Mouse (Mus musculus) MEL (cell line): ENCODE data around the gene Ppfia1. TPM values are rescaled to one million over a fixed set of nuclear protein-coding genes. Genes with fewer than 3 reads are reported as not detected.

ENCODE experiments used
- DNase-seq: peaks from one replicate; pipeline ENCODE4 v3.0.0; 2011; ENCODE audit warnings: low read depth, low spot score
- H3K27ac ChIP-seq: 2 replicates; pipeline ENCODE4 v1.5.1; 2012; ENCODE audit warnings: low read depth, mild to moderate bottlenecking, control low read depth, low read length, moderate library complexity; ENCODE audit not compliant: control insufficient read depth
- H3K27me3 ChIP-seq, 2 experiments: fragments of 150-350 bp in 1 of 2; sonication (generic) in 1 of 2; 2 replicates each; pipeline ENCODE4 v1.6.1; 2012; ENCODE audit warnings: low read length in 2 of 2, mild to moderate bottlenecking in 2 of 2, improper control_type of control experiment in 1 of 2, moderate library complexity in 1 of 2; ENCODE audit not compliant: insufficient read depth in 2 of 2, control insufficient read depth in 1 of 2
- H3K36me3 ChIP-seq, 2 experiments: 2 replicates each; pipeline ENCODE4 v1.6.1; 2012 to 2014; ENCODE audit warnings: low read length in 2 of 2, improper control_type of control experiment in 1 of 2, inconsistent platforms in 1 of 2, mild to moderate bottlenecking in 1 of 2; ENCODE audit not compliant: insufficient read depth in 2 of 2, control insufficient read depth in 1 of 2
- H3K4me1 ChIP-seq, 2 experiments: fragments of 150-350 bp in 1 of 2; sonication (generic) in 1 of 2; 2 replicates each; pipeline ENCODE4 v1.6.1; 2012; ENCODE audit warnings: low read length in 2 of 2, improper control_type of control experiment in 1 of 2, mild to moderate bottlenecking in 1 of 2; ENCODE audit not compliant: insufficient read depth in 2 of 2, control insufficient read depth in 1 of 2
- H3K4me3 ChIP-seq, 2 experiments: fragments of 150-350 bp in 1 of 2; sonication (generic) in 1 of 2; 2 replicates each; pipeline ENCODE4 v1.5.1; 2012; ENCODE audit warnings: low read depth in 2 of 2, low read length in 2 of 2, mild to moderate bottlenecking in 2 of 2, moderate library complexity in 2 of 2, control low read depth in 1 of 2, improper control_type of control experiment in 1 of 2; ENCODE audit not compliant: control insufficient read depth in 1 of 2, insufficient read depth in 1 of 2
- H3K79me2 ChIP-seq: 2 replicates; pipeline ENCODE4 v1.6.1; 2012; ENCODE audit warnings: mild to moderate bottlenecking, low read length, moderate library complexity; ENCODE audit not compliant: control insufficient read depth, poor library complexity, insufficient read depth
- H3K9ac ChIP-seq: 2 replicates; pipeline ENCODE4 v1.6.1; 2012; ENCODE audit warnings: low read depth, mild to moderate bottlenecking, control low read depth, low read length, moderate library complexity; ENCODE audit not compliant: control insufficient read depth, poor library complexity, severe bottlenecking
- H3K9me3 ChIP-seq: fragments of 150-350 bp; sonication (generic); replicated peaks from 2 replicates; pipeline ENCODE4 v1.6.1; 2012; ENCODE audit warnings: mild to moderate bottlenecking, low read length, improper control_type of control experiment, moderate library complexity; ENCODE audit not compliant: insufficient read depth
- BHLHE40 ChIP-seq: IDR thresholded peaks from 2 replicates; pipeline ENCODE4 v1.6.1; 2012; ENCODE audit warnings: low read depth, mild to moderate bottlenecking, inconsistent platforms, low read length, improper control_type of control experiment, borderline replicate concordance
- CHD1 ChIP-seq: IDR thresholded peaks from 2 replicates; pipeline ENCODE4 v1.6.1; 2012; ENCODE audit warnings: low read depth, mild to moderate bottlenecking, inconsistent platforms, low read length, improper control_type of control experiment
- CHD2 ChIP-seq: IDR thresholded peaks from 2 replicates; pipeline ENCODE4 v1.6.1; 2011; ENCODE audit warnings: low read length, improper control_type of control experiment
- CTCF ChIP-seq, 3 experiments: IDR thresholded peaks in 2 of 3; conservative IDR thresholded peaks in 1 of 3; 2 replicates each; pipeline ENCODE4 v1.5.1; 2011 to 2012; ENCODE audit warnings: low read length in 3 of 3, low read depth in 2 of 3, mild to moderate bottlenecking in 2 of 3, improper control_type of control experiment in 1 of 3, inconsistent platforms in 1 of 3, mixed read lengths in 1 of 3, moderate library complexity in 1 of 3; ENCODE audit not compliant: control insufficient read depth in 1 of 3, insufficient read depth in 1 of 3, poor library complexity in 1 of 3, severe bottlenecking in 1 of 3
- E2F4 ChIP-seq: IDR thresholded peaks from 2 replicates; pipeline ENCODE4 v1.6.1; 2011; ENCODE audit warnings: low read depth, low read length, improper control_type of control experiment, borderline replicate concordance
- EP300 ChIP-seq, 2 experiments: IDR thresholded peaks; 2 replicates each; pipeline ENCODE4 v1.6.1; 2011; ENCODE audit warnings: improper control_type of control experiment in 2 of 2, low read length in 2 of 2, low read depth in 1 of 2, mild to moderate bottlenecking in 1 of 2
- ETS1 ChIP-seq: IDR thresholded peaks from 2 replicates; pipeline ENCODE4 v1.6.1; 2012; ENCODE audit warnings: low read depth, mild to moderate bottlenecking, inconsistent platforms, low read length, improper control_type of control experiment, moderate library complexity
- GABPA ChIP-seq: IDR thresholded peaks from 2 replicates; pipeline ENCODE4 v1.6.1; 2012; ENCODE audit warnings: low read depth, mild to moderate bottlenecking, inconsistent platforms, low read length, improper control_type of control experiment, moderate library complexity
- GATA1 ChIP-seq: IDR thresholded peaks from 2 replicates; pipeline ENCODE4 v1.6.1; 2011; ENCODE audit warnings: low read depth, low read length, improper control_type of control experiment
- HCFC1 ChIP-seq: IDR thresholded peaks from 2 replicates; pipeline ENCODE4 v1.6.1; 2012; ENCODE audit warnings: low read depth, mild to moderate bottlenecking, inconsistent platforms, low read length, improper control_type of control experiment, moderate library complexity
- JUND ChIP-seq: IDR thresholded peaks from 2 replicates; pipeline ENCODE4 v1.6.1; 2011; ENCODE audit warnings: low read depth, mild to moderate bottlenecking, improper control_type of control experiment, low read length
- KAT2A ChIP-seq: conservative IDR thresholded peaks from 2 replicates; pipeline ENCODE4 v1.6.1; 2012; ENCODE audit warnings: low read depth, low read length, improper control_type of control experiment, inconsistent platforms
- MAFK ChIP-seq: IDR thresholded peaks from 2 replicates; pipeline ENCODE4 v1.6.1; 2011; ENCODE audit warnings: low read depth, mild to moderate bottlenecking, low read length, improper control_type of control experiment, borderline replicate concordance
- MAX ChIP-seq: IDR thresholded peaks from 2 replicates; pipeline ENCODE4 v1.6.1; 2011; ENCODE audit warnings: low read length, improper control_type of control experiment
- MAZ ChIP-seq: IDR thresholded peaks from 2 replicates; pipeline ENCODE4 v1.6.1; 2012; ENCODE audit warnings: low read depth, mild to moderate bottlenecking, inconsistent platforms, low read length, improper control_type of control experiment
- MXI1 ChIP-seq: IDR thresholded peaks from 2 replicates; pipeline ENCODE4 v1.6.1; 2011; ENCODE audit warnings: mild to moderate bottlenecking, low read depth, low read length, improper control_type of control experiment
- MYB ChIP-seq: IDR thresholded peaks from 2 replicates; pipeline ENCODE4 v1.6.1; 2011; ENCODE audit warnings: mild to moderate bottlenecking, low read depth, low read length, improper control_type of control experiment
- MYC ChIP-seq: IDR thresholded peaks from 2 replicates; pipeline ENCODE4 v1.6.1; 2011; ENCODE audit warnings: low read depth, mild to moderate bottlenecking, low read length, improper control_type of control experiment, moderate library complexity
- NELFE ChIP-seq: IDR thresholded peaks from 2 replicates; pipeline ENCODE4 v1.6.1; 2011; ENCODE audit warnings: low read depth, low read length, improper control_type of control experiment
- NRF1 ChIP-seq: IDR thresholded peaks from 2 replicates; pipeline ENCODE4 v1.6.1; 2014; ENCODE audit warnings: low read depth, mild to moderate bottlenecking, inconsistent platforms, low read length, improper control_type of control experiment, moderate library complexity; ENCODE audit not compliant: poor library complexity, insufficient read depth, severe bottlenecking
- POLR2A ChIP-seq, 2 experiments: IDR thresholded peaks; 2 replicates each; pipeline ENCODE4 v1.6.1; 2011 to 2012; ENCODE audit warnings: low read length in 2 of 2, mild to moderate bottlenecking in 2 of 2, control low read depth in 1 of 2, improper control_type of control experiment in 1 of 2, low read depth in 1 of 2, moderate library complexity in 1 of 2; ENCODE audit not compliant: control insufficient read depth in 1 of 2, insufficient read depth in 1 of 2, poor library complexity in 1 of 2
- POLR2AphosphoS2 ChIP-seq: IDR thresholded peaks from 2 replicates; pipeline ENCODE4 v1.6.1; 2011; ENCODE audit warnings: low read length, improper control_type of control experiment
- POLR2AphosphoS5 ChIP-seq: IDR thresholded peaks from 2 replicates; pipeline ENCODE4 v1.6.1; 2012; ENCODE audit warnings: low read depth, borderline replicate concordance, mild to moderate bottlenecking, inconsistent platforms, low read length, moderate library complexity, mixed read lengths
- RAD21 ChIP-seq: IDR thresholded peaks from 2 replicates; pipeline ENCODE4 v1.6.1; 2011; ENCODE audit warnings: mild to moderate bottlenecking, low read depth, low read length, improper control_type of control experiment
- RCOR1 ChIP-seq: IDR thresholded peaks from 2 replicates; pipeline ENCODE4 v1.6.1; 2012; ENCODE audit warnings: low read depth, mild to moderate bottlenecking, inconsistent platforms, low read length, improper control_type of control experiment
- TAL1 ChIP-seq: IDR thresholded peaks from 2 replicates; pipeline ENCODE4 v1.6.1; 2012; ENCODE audit warnings: mild to moderate bottlenecking, inconsistent platforms, low read length, moderate library complexity, mixed read lengths
- TBP ChIP-seq: IDR thresholded peaks from 2 replicates; pipeline ENCODE4 v1.8.0; 2011; ENCODE audit warnings: low read depth, low read length, improper control_type of control experiment
- UBTF ChIP-seq: IDR thresholded peaks from 2 replicates; pipeline ENCODE4 v1.6.1; 2012; ENCODE audit warnings: low read depth, mild to moderate bottlenecking, inconsistent platforms, low read length, improper control_type of control experiment, moderate library complexity, borderline replicate concordance; ENCODE audit not compliant: insufficient read depth
- USF1 ChIP-seq: IDR thresholded peaks from 2 replicates; pipeline ENCODE4 v1.6.1; 2014; ENCODE audit warnings: low read depth, mild to moderate bottlenecking, inconsistent platforms, low read length, improper control_type of control experiment, moderate library complexity
- USF2 ChIP-seq, 2 experiments: IDR thresholded peaks; 2 replicates each; pipeline ENCODE4 v1.6.1; 2011 to 2012; ENCODE audit warnings: improper control_type of control experiment in 2 of 2, low read length in 2 of 2, borderline replicate concordance in 1 of 2, inconsistent platforms in 1 of 2, low read depth in 1 of 2, mild to moderate bottlenecking in 1 of 2; ENCODE audit not compliant: insufficient read depth in 1 of 2
- ZC3H11A ChIP-seq: IDR thresholded peaks from 2 replicates; pipeline ENCODE4 v1.6.1; 2012; ENCODE audit warnings: low read depth, mild to moderate bottlenecking, inconsistent platforms, low read length, improper control_type of control experiment
- ZKSCAN1 ChIP-seq: IDR thresholded peaks from 2 replicates; pipeline ENCODE4 v1.6.1; 2012; ENCODE audit warnings: low read depth, mild to moderate bottlenecking, inconsistent platforms, low read length, improper control_type of control experiment, moderate library complexity
- polyA plus RNA-seq, 2 experiments: library from polyadenylated mRNA; stranded (reverse) in 1 of 2; unstranded in 1 of 2; fragments of >175 nt in 1 of 2; fragments of >200 nt in 1 of 2; gene quantifications; 2 replicates each; pipeline versions ENCODE4 v1.2.1 to v1.2.4; 2012; ENCODE audit warnings: low replicate concordance in 2 of 2, low read depth in 1 of 2; ENCODE audit not compliant: insufficient read length in 2 of 2, insufficient read depth in 1 of 2, missing spikeins in 1 of 2
- total RNA-seq: library from RNA; depleted of rRNA; stranded (reverse); fragments of 300-350 nt; gene quantifications from 2 replicates; pipeline ENCODE4 v1.2.3, GENCODE M21; 2012

Ppfia1 gene
- total and polyA plus RNA-seq, 3 experiments: 38.5 to 53.1 TPM; not detected in 1

- Histone ChIP-seq H3K4me3 (no peak overlapping the region), H3K4me1 (peaks cover 8 to 12% of the 10 kb centered on the region in 2 experiments), H3K9ac (no peak overlapping the region), H3K27me3 (no peaks in the 10 kb centered on the region), H3K79me2 (no peaks in the 10 kb centered on the region), H3K27ac (no peak overlapping the region), H3K36me3 (peaks cover 2 to 9% of the 10 kb centered on the region in 2 experiments; a peak in 3 of 4 replicates), H3K9me3 (no peaks in the 10 kb centered on the region)
- TF ChIP-seq ZKSCAN1: no peak
- TF ChIP-seq GATA1: no peak
- no peak for TF ChIP-seq USF2 (IDR thresholded peaks at IDR 0.05; ENCODE audit: borderline replicate concordance in 1 of 2, insufficient read depth in 1 of 2, low read depth in 1 of 2, low read length in 2 of 2)
- no peak for TF ChIP-seq UBTF
- TF ChIP-seq MAZ: no peak
- TF ChIP-seq MYC: no peak
- TF ChIP-seq POLR2AphosphoS2: no peak
- TF ChIP-seq TBP: no peak
- no peak for TF ChIP-seq MAX
- TF ChIP-seq CTCF (IDR thresholded peaks at IDR 0.05 in 2 of 3, conservative IDR thresholded peaks at IDR 0.05 in 1 of 3; ENCODE audit: control insufficient read depth in 1 of 3, insufficient read depth in 1 of 3, low read depth in 2 of 3, low read length in 3 of 3, poor library complexity in 1 of 3, severe bottlenecking in 1 of 3): no peak
- no peak for TF ChIP-seq ZC3H11A
- TF ChIP-seq TAL1: no peak
- no peak for TF ChIP-seq MAFK
- no peak for TF ChIP-seq RCOR1
- no peak for TF ChIP-seq CHD2
- TF ChIP-seq NELFE: no peak
- TF ChIP-seq ETS1: no peak
- TF ChIP-seq JUND: no peak
- no peak for TF ChIP-seq USF1
- TF ChIP-seq BHLHE40: no peak
- no peak for DNase-seq
These were observed 105.3 kb downstream of the Ppfia1 start for GRCm38 (mm10) chr7:144448186-144448585.

GRCm38 (mm10) chr7:144447146-144447545, 106.4 kb downstream of the Ppfia1 start:
- Histone ChIP-seq H3K9ac (no peak overlapping the region), H3K9me3 (no peaks in the 10 kb centered on the region), H3K27me3 (no peaks in the 10 kb centered on the region), H3K4me3 (no peak overlapping the region), H3K27ac (no peak overlapping the region), H3K36me3 (peaks cover 2 to 9% of the 10 kb centered on the region in 2 experiments; a peak in 3 of 4 replicates), H3K79me2 (no peaks in the 10 kb centered on the region), H3K4me1 (peaks cover 8 to 12% of the 10 kb centered on the region in 2 experiments)
- peak; percentile 90 for DNase-seq
- TF ChIP-seq KAT2A: no peak
- no peak for TF ChIP-seq RAD21
- TF ChIP-seq GATA1: peak; percentile 32; the same call in 1 of the 2 replicates
- TF ChIP-seq EP300 (IDR thresholded peaks at IDR 0.05; ENCODE audit: low read depth in 1 of 2, low read length in 2 of 2): peak; percentile 81 to 90
- TF ChIP-seq E2F4: no peak
- TF ChIP-seq GABPA: no peak
- no peak for TF ChIP-seq CHD2
- 0 out of 2 replicates have a peak, but pooled peaks have one; percentile 64 for TF ChIP-seq MYC
- no peak for TF ChIP-seq HCFC1
- no peak for TF ChIP-seq CHD1
- TF ChIP-seq NRF1: no peak
- no peak for TF ChIP-seq MYB
- no peak for TF ChIP-seq MAZ
- no peak for TF ChIP-seq USF1
- no peak for TF ChIP-seq POLR2AphosphoS2
- TF ChIP-seq MXI1: peak; percentile 48; the same call in 1 of the 2 replicates
- no peak for TF ChIP-seq POLR2AphosphoS5
- no peak for TF ChIP-seq POLR2A (IDR thresholded peaks at IDR 0.05; ENCODE audit: control insufficient read depth in 1 of 2, insufficient read depth in 1 of 2, low read depth in 1 of 2, low read length in 2 of 2, poor library complexity in 1 of 2)
- no peak for TF ChIP-seq TBP
- no peak for TF ChIP-seq USF2 (IDR thresholded peaks at IDR 0.05; ENCODE audit: borderline replicate concordance in 1 of 2, insufficient read depth in 1 of 2, low read depth in 1 of 2, low read length in 2 of 2)
- no peak for TF ChIP-seq ZKSCAN1
- TF ChIP-seq RCOR1: peak; percentile 81
